Mouse (Mus musculus): ENCODE data around the gene Lenep. TPM values are rescaled to one million over a fixed set of nuclear protein-coding genes. Genes with fewer than 3 reads are reported as not detected.

Lenep gene
- total and polyA plus RNA-seq, 3 experiments = not detected

DNA sequence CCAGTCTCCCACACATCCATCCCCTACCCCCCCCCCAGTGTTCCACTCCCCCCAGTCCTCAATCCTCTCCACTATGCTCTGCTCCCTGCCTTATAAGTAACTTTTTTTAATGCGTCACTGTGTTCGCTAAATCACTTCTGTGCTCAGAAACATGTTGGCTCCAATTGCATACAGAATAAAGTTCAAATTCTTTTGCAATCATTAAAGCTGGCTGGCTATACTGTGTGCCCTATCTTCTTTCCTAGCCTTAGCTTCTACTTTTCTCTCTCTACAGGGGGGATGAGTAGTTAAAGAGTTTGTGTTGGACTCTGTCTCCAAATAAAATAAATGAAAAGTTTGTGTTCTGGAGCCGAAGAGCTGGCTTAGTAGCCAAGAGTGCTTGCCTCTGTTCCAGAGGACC, 7.1 kb upstream of the Lenep start:
- DNase-seq (ENCODE audit: extremely low read depth) = no peak
- Histone ChIP-seq H3K4me2 (ENCODE audit: insufficient read depth, low read depth, poor library complexity, severe bottlenecking) (0 out of 2 replicates have a peak overlapping the region, but pooled peaks have one; percentile 1), H3K27ac (ENCODE audit: insufficient read depth, low read depth) (no peak overlapping the region), H3K79me2 (replicated peaks; ENCODE audit: control insufficient read depth, extremely low read depth, insufficient read depth, poor library complexity, severe bottlenecking) (0 out of 2 replicates have a peak, but pooled peaks cover 6% of the 10 kb centered on the region), H3K36me3 (replicated peaks in 1 of 2; ENCODE audit: control insufficient read depth in 1 of 2, insufficient read depth in 1 of 2, low read length in 1 of 2) (peaks cover 38 to 61% of the 10 kb centered on the region in 2 experiments), H3K9ac (ENCODE audit: insufficient read depth, low read depth) (no peak overlapping the region), H3K9me3 (replicated peaks; ENCODE audit: low read length) (peaks cover under 1% of the 10 kb centered on the region), H3K4me3 (replicated peaks in 1 of 3; ENCODE audit: low read depth in 2 of 3, low read length in 2 of 3, poor library complexity in 1 of 3) (no peak overlapping the region), H3K27me3 (replicated peaks) (no peaks in the 10 kb centered on the region), H3K4me1 (ENCODE audit: control insufficient read depth in 1 of 2, insufficient read depth in 2 of 2) (peaks cover 3 to 62% of the 10 kb centered on the region in 2 experiments)
- TF ChIP-seq E2F4 (IDR thresholded peaks at IDR 0.05; ENCODE audit: insufficient replicate concordance, low read depth, low read length) (no peak), NRF1 (IDR thresholded peaks at IDR 0.05; ENCODE audit: low read depth, low read length) (no peak), MAFK (IDR thresholded peaks at IDR 0.05; ENCODE audit: insufficient replicate concordance, low read length) (no peak), PAX5 (IDR thresholded peaks at IDR 0.05; ENCODE audit: low read length) (no peak), ZNF384 (IDR thresholded peaks at IDR 0.05; ENCODE audit: low read depth, low read length) (no peak), JUND (conservative IDR thresholded peaks at IDR 0.05; ENCODE audit: low read depth, low read length) (no peak), NELFE (IDR thresholded peaks at IDR 0.05; ENCODE audit: low read depth, low read length) (no peak), RCOR1 (conservative IDR thresholded peaks at IDR 0.05; ENCODE audit: low read depth, low read length) (no peak), ETS1 (conservative IDR thresholded peaks at IDR 0.05; ENCODE audit: low read depth, low read length) (no peak), MYC (IDR thresholded peaks at IDR 0.05; ENCODE audit: low read depth, low read length) (no peak), EP300 (IDR thresholded peaks at IDR 0.05; ENCODE audit: low read length) (no peak), BHLHE40 (IDR thresholded peaks at IDR 0.05; ENCODE audit: low read depth, low read length) (no peak), HCFC1 (IDR thresholded peaks at IDR 0.05; ENCODE audit: low read depth, low read length) (no peak), CHD2 (IDR thresholded peaks at IDR 0.05; ENCODE audit: low read length) (no peak), MAX (IDR thresholded peaks at IDR 0.05; ENCODE audit: low read length) (no peak)
- in situ Hi-C loops (cut with MboI; ENCODE audit: low pct_ligation_motif_present, low pct_unique_long_range_greater_than_20kb, low sequenced_read_pairs) = no loop called here
- dilution Hi-C loops (cut with MboI; ENCODE audit: extremely low pct_ligation_motif_present, extremely low pct_unique_long_range_greater_than_20kb, low sequenced_read_pairs) = no loop called here

DNA sequence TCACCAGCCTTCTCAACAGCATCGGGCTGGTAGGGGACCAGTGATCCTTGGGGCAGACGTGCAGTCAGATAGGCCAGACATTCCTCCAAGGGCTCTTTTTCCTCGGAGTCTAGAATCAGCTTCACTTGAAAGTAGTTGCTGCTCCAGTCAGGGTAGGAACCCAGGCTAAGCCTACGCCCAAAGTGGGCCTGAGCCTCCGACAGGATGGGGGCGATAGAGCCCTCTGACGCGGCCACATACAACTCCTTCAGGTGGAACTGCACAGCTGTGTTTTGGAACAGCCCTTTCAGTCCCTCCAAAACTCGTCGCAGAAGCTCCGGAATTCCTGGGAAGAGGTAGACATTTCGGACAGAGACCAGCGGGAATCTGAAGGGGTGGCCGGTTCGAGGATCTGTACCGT, 5.9 kb upstream of the Lenep start:
- TF ChIP-seq CTCF (conservative IDR thresholded peaks at IDR 0.05 in 1 of 2, IDR thresholded peaks at IDR 0.05 in 1 of 2; ENCODE audit: low read depth in 2 of 2, low read length in 2 of 2) = no peak
- TF ChIP-seq IRF4 (IDR thresholded peaks at IDR 0.05; ENCODE audit: low read depth, low read length) = no peak
- TF ChIP-seq BHLHE40 (IDR thresholded peaks at IDR 0.05; ENCODE audit: low read depth, low read length) = no peak
- TF ChIP-seq MAX (IDR thresholded peaks at IDR 0.05; ENCODE audit: low read length) = no peak
- TF ChIP-seq TCF12 (IDR thresholded peaks at IDR 0.05; ENCODE audit: low read depth, low read length) = no peak
- no peak for TF ChIP-seq PAX5 (IDR thresholded peaks at IDR 0.05; ENCODE audit: low read length)
- no peak for TF ChIP-seq POLR2AphosphoS2 (IDR thresholded peaks at IDR 0.05; ENCODE audit: low read depth, low read length)
- no peak for TF ChIP-seq EP300 (IDR thresholded peaks at IDR 0.05; ENCODE audit: low read length)
- TF ChIP-seq SMC3 (IDR thresholded peaks at IDR 0.05; ENCODE audit: low read depth, low read length) = no peak
- Histone ChIP-seq H3K9ac (ENCODE audit: insufficient read depth, low read depth) (no peak overlapping the region), H3K4me2 (ENCODE audit: insufficient read depth, low read depth, poor library complexity, severe bottlenecking) (no peak overlapping the region), H3K9me3 (replicated peaks; ENCODE audit: low read length) (peaks cover 5% of the 10 kb centered on the region), H3K36me3 (replicated peaks in 1 of 2; ENCODE audit: control insufficient read depth in 1 of 2, insufficient read depth in 1 of 2, low read length in 1 of 2) (peaks cover 37 to 61% of the 10 kb centered on the region in 2 experiments), H3K27me3 (replicated peaks) (no peaks in the 10 kb centered on the region), H3K4me1 (ENCODE audit: control insufficient read depth in 1 of 2, insufficient read depth in 2 of 2) (peaks cover 6 to 62% of the 10 kb centered on the region in 2 experiments), H3K27ac (ENCODE audit: insufficient read depth, low read depth) (no peak overlapping the region), H3K79me2 (replicated peaks; ENCODE audit: control insufficient read depth, extremely low read depth, insufficient read depth, poor library complexity, severe bottlenecking) (0 out of 2 replicates have a peak, but pooled peaks cover 6% of the 10 kb centered on the region), H3K4me3 (replicated peaks in 1 of 3; ENCODE audit: low read depth in 2 of 3, low read length in 2 of 3, poor library complexity in 1 of 3) (no peak overlapping the region)
- in situ Hi-C loops (cut with MboI; ENCODE audit: low pct_ligation_motif_present, low pct_unique_long_range_greater_than_20kb, low sequenced_read_pairs) (no loop called here), dilution Hi-C loops (cut with MboI; ENCODE audit: extremely low pct_ligation_motif_present, extremely low pct_unique_long_range_greater_than_20kb, low sequenced_read_pairs) (no loop called here)
- no peak for DNase-seq (ENCODE audit: extremely low read depth)
